Mouse (Mus musculus): Measurements from ENCODE around the gene Ascl2. TPM values are rescaled to one million over a fixed set of nuclear protein-coding genes. Genes with fewer than 3 reads are reported as not detected.

Ascl2 gene
- polyA plus RNA-seq, 1 experiment from 2014 or later: 0.58 TPM

GRCm38 (mm10) chr7:143008370-143008926 is 39.4 kb upstream of the Ascl2 start:
- H3K27ac ChIP-seq (replicated peaks): peak overlapping the region; percentile 82
- no peaks in the 10 kb centered on the region for H3K9me3 ChIP-seq (replicated peaks)
- peak; percentile 21 for ATAC-seq (ENCODE audit: low FRiP score)
- H3K4me1 ChIP-seq: peaks cover 43% of the 10 kb centered on the region
- H3K4me3 ChIP-seq (replicated peaks): no peak overlapping the region
- no peaks in the 10 kb centered on the region for H3K27me3 ChIP-seq (replicated peaks)
- H3K36me3 ChIP-seq: no peaks in the 10 kb centered on the region
- WGBS: 51% methylated on average over 8 of the region's 8 CpGs
- H3K9ac ChIP-seq (replicated peaks): no peak overlapping the region
- peak overlapping the region; percentile 19 for H3K4me2 ChIP-seq

- H3K4me1 ChIP-seq: peaks cover 38% of the 10 kb centered on the region
- WGBS: 32% methylated on average over 17 of the region's 17 CpGs
- no peaks in the 10 kb centered on the region for H3K27me3 ChIP-seq (replicated peaks)
- peak overlapping the region; percentile 19 for H3K4me2 ChIP-seq
- H3K27ac ChIP-seq (replicated peaks): peak overlapping the region; percentile 82
- no peak overlapping the region for H3K9ac ChIP-seq (replicated peaks)
- no peaks in the 10 kb centered on the region for H3K36me3 ChIP-seq
- H3K9me3 ChIP-seq (replicated peaks): no peaks in the 10 kb centered on the region
- ATAC-seq (ENCODE audit: low FRiP score): peak; percentile 75
- no peak overlapping the region for H3K4me3 ChIP-seq (replicated peaks)
Measured at GRCm38 (mm10) chr7:143007599-143008369, 38.7 kb upstream of the Ascl2 start.

GRCm38 (mm10) chr7:143006756-143007598 is 37.9 kb upstream of the Ascl2 start:
- no peaks in the 10 kb centered on the region for H3K27me3 ChIP-seq (replicated peaks)
- no peak overlapping the region for H3K9ac ChIP-seq (replicated peaks)
- H3K27ac ChIP-seq (replicated peaks): peak overlapping the region; percentile 82
- no peaks in the 10 kb centered on the region for H3K36me3 ChIP-seq
- WGBS: 88% methylated on average over 8 of the region's 8 CpGs
- no peak for ATAC-seq (ENCODE audit: low FRiP score)
- peaks cover 31% of the 10 kb centered on the region for H3K4me1 ChIP-seq
- H3K4me3 ChIP-seq (replicated peaks): no peak overlapping the region
- no peak overlapping the region; the same call in 1 of the 2 replicates for H3K4me2 ChIP-seq
- H3K9me3 ChIP-seq (replicated peaks): no peaks in the 10 kb centered on the region

- whole genome bisulfite sequencing: 89% methylated on average over 2 of the region's 2 CpGs
- no peaks in the 10 kb centered on the region for H3K36me3 ChIP-seq
- H3K27me3 ChIP-seq (replicated peaks): no peaks in the 10 kb centered on the region
- H3K9ac ChIP-seq (replicated peaks): no peak overlapping the region
- no peak overlapping the region for H3K27ac ChIP-seq (replicated peaks)
- peaks cover 27% of the 10 kb centered on the region for H3K4me1 ChIP-seq
- no peak overlapping the region for H3K4me2 ChIP-seq
- no peak overlapping the region for H3K4me3 ChIP-seq (replicated peaks)
- no peak for ATAC-seq (ENCODE audit: low FRiP score)
- H3K9me3 ChIP-seq (replicated peaks): no peaks in the 10 kb centered on the region
Measured at GRCm38 (mm10) chr7:143006097-143006755, 37.2 kb upstream of the Ascl2 start.

GRCm38 (mm10) chr7:143005344-143006096 is 36.5 kb upstream of the Ascl2 start:
- H3K27ac ChIP-seq (replicated peaks): no peak overlapping the region
- H3K4me1 ChIP-seq: peaks cover 27% of the 10 kb centered on the region
- no peak overlapping the region for H3K9ac ChIP-seq (replicated peaks)
- H3K27me3 ChIP-seq (replicated peaks): no peaks in the 10 kb centered on the region
- H3K4me2 ChIP-seq: no peak overlapping the region
- H3K36me3 ChIP-seq: no peaks in the 10 kb centered on the region
- no peak for ATAC-seq (ENCODE audit: low FRiP score)
- no peak overlapping the region for H3K4me3 ChIP-seq (replicated peaks)
- H3K9me3 ChIP-seq (replicated peaks): no peaks in the 10 kb centered on the region
- WGBS: 84% methylated on average over 6 of the region's 6 CpGs

GRCm38 (mm10) chr7:143004727-143005343 is 35.8 kb upstream of the Ascl2 start, which contains the start of gene Tspan32:
Gene Tspan32 (plus strand): TSS chr7:143005046.
- H3K9ac ChIP-seq (replicated peaks): no peak within 1 kb of the TSS
- H3K4me1 ChIP-seq: peaks cover 22% of the 10 kb centered on the region
- 81% methylated on average over 4 of the region's 4 CpGs for WGBS
- H3K9me3 ChIP-seq (replicated peaks): no peaks in the 10 kb centered on the region
- no peak within 1 kb of the TSS for H3K27ac ChIP-seq (replicated peaks)
- ATAC-seq (ENCODE audit: low FRiP score): no peak
- no peak within 1 kb of the TSS for H3K4me3 ChIP-seq (replicated peaks)
- no peaks in the 10 kb centered on the region for H3K27me3 ChIP-seq (replicated peaks)
- no peak within 1 kb of the TSS for H3K4me2 ChIP-seq
- H3K36me3 ChIP-seq: no peaks in the 10 kb centered on the region

- Histone ChIP-seq H3K36me3 (no peaks in the 10 kb centered on the region), H3K4me3 (replicated peaks) (no peak overlapping the region), H3K27ac (replicated peaks) (no peak overlapping the region), H3K27me3 (replicated peaks) (no peaks in the 10 kb centered on the region), H3K9me3 (replicated peaks) (no peaks in the 10 kb centered on the region), H3K4me2 (no peak overlapping the region), H3K9ac (replicated peaks) (no peak overlapping the region), H3K4me1 (peaks cover 3% of the 10 kb centered on the region; the same call in 1 of the 2 replicates)
- WGBS: 29% methylated on average over 3 of the region's 3 CpGs
- no peak for ATAC-seq (ENCODE audit: low FRiP score)
Measured at GRCm38 (mm10) chr7:143002679-143003078, 33.6 kb upstream of the Ascl2 start.

- Histone ChIP-seq H3K4me1 (no peaks in the 10 kb centered on the region), H3K4me2 (no peak overlapping the region), H3K27ac (replicated peaks) (no peak overlapping the region), H3K9ac (replicated peaks) (no peak overlapping the region), H3K27me3 (replicated peaks) (no peaks in the 10 kb centered on the region), H3K9me3 (replicated peaks) (no peaks in the 10 kb centered on the region; the same call in 1 of the 2 replicates), H3K36me3 (no peaks in the 10 kb centered on the region), H3K4me3 (replicated peaks) (no peak overlapping the region)
- ATAC-seq (ENCODE audit: low FRiP score): no peak
- WGBS: 81% methylated on average over 3 of the region's 3 CpGs
Measured at GRCm38 (mm10) chr7:142997403-142998150, 28.5 kb upstream of the Ascl2 start.

GRCm38 (mm10) chr7:142996998-142997397 is 27.9 kb upstream of the Ascl2 start:
- ATAC-seq (ENCODE audit: low FRiP score): no peak
- Histone ChIP-seq H3K9me3 (replicated peaks) (no peaks in the 10 kb centered on the region; the same call in 1 of the 2 replicates), H3K9ac (replicated peaks) (no peak overlapping the region), H3K4me1 (no peaks in the 10 kb centered on the region), H3K36me3 (no peaks in the 10 kb centered on the region), H3K27me3 (replicated peaks) (no peaks in the 10 kb centered on the region), H3K27ac (replicated peaks) (no peak overlapping the region), H3K4me2 (no peak overlapping the region), H3K4me3 (replicated peaks) (no peak overlapping the region)
- 96% methylated on average over 2 of the region's 2 CpGs for WGBS

Data from neural tube, embryonic 15.5 days (tissue).